Mouse (Mus musculus) C2C12 (cell line): Measurements from ENCODE around the gene Chrna9.

Experiments used
- CEBPB ChIP-seq: IDR thresholded peaks from one replicate; pipeline ENCODE4 v1.6.1; 2011; ENCODE audit warnings: low read depth, mild to moderate bottlenecking, control low read depth, moderate library complexity
- CTCF ChIP-seq: IDR thresholded peaks from one replicate; pipeline ENCODE4 v1.5.1; 2011; ENCODE audit not compliant: control insufficient read depth, insufficient read depth, insufficient read length
- MAX ChIP-seq: IDR thresholded peaks from one replicate; pipeline ENCODE4 v1.6.1; 2011; ENCODE audit warnings: mild to moderate bottlenecking, control low read depth
- MYOG ChIP-seq: IDR thresholded peaks from one replicate; pipeline ENCODE4 v1.6.1; 2011; ENCODE audit not compliant: control insufficient read depth, insufficient read length; ENCODE audit errors: extremely low read depth
- USF1 ChIP-seq: IDR thresholded peaks from one replicate; pipeline ENCODE4 v1.6.1; 2011; ENCODE audit warnings: low read depth, mild to moderate bottlenecking, control low read depth, moderate library complexity

DNA sequence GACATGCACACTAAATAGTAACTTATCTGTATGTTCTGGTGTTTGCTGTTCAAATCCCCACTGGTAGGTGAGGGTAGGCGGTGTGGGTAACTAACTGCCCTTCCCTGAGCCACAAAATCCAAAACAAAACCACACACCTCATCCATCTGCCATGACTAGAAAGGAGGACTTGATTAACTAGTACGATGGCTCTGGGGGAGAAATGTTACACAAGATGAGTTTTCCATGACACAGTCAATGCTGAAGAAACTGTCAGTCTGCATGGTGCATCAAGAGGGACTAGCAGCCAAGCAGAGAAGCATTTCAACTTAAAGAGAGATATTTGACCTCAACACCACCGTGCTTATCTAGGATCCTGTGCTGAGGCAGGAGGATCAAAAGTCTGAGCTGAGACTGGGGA, 36.0 kb upstream of the Chrna9 start:
- TF ChIP-seq CTCF (no peak), USF1 (no peak), CEBPB (no peak), MAX (no peak), MYOG (no peak)
